Mouse (Mus musculus) mouse trophoblast stem cell (cell line): Measurements from ENCODE around the gene Slc30a6.

Experiments used
- in situ Hi-C, 2 experiments: fragments of 300-500 bp; cut with MseI, MboI; formaldehyde crosslinking; loops; 2 replicates in 1 of 2; 3 replicates in 1 of 2; pipeline ENCODE4 v1.15.1; 2025

Slc30a6 gene

GRCm38 (mm10) chr17:74395383-74396065 is at the start of gene Slc30a6:
Slc30a6 (plus strand) TSS chr17:74395608.
- in situ Hi-C loops: no loop called here

- in situ Hi-C loops: no loop called here
Measured at GRCm38 (mm10) chr17:74363592-74363991, 31.8 kb upstream of the Slc30a6 start.

GRCm38 (mm10) chr17:74376916-74377315 is 18.5 kb upstream of the Slc30a6 start:
- in situ Hi-C loops: no loop called here

GRCm38 (mm10) chr17:74386657-74387056 is 8.8 kb upstream of the Slc30a6 start:
- in situ Hi-C loops: no loop called here

- in situ Hi-C loops: no loop called here
Measured at GRCm38 (mm10) chr17:74389847-74390246, 5.6 kb upstream of the Slc30a6 start.

DNA sequence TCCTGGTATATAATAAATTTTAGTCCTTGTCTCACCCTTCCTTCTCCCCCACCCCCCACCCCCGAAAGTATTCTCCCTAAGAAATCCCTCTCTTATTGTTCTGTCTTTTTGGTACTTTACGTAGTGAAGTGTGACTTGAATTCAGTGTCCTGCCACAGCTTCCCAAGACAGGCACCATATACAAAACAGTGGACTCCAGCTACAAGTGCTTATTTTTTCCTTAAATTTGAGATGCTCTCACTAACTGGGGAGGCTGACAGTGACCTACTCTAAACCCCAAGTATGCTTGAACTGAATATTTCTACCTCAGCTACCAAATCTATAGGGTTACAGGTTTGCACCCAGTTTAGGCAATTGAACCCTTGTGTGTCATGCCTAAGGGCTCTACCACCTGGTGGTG is 1.0 kb upstream of the Slc30a6 start:
- in situ Hi-C loops: no loop called here

GRCm38 (mm10) chr17:74394855-74395254 is 553 bp upstream of the Slc30a6 start:
- in situ Hi-C loops: no loop called here

- in situ Hi-C loops: no loop called here
Measured at GRCm38 (mm10) chr17:74396766-74397165, 1.4 kb downstream of the Slc30a6 start.

- in situ Hi-C loops: no loop called here
Measured at GRCm38 (mm10) chr17:74397173-74397572, 1.8 kb downstream of the Slc30a6 start.

GRCm38 (mm10) chr17:74402486-74403222 is 7.2 kb downstream of the Slc30a6 start:
- in situ Hi-C loops: no loop called here

DNA sequence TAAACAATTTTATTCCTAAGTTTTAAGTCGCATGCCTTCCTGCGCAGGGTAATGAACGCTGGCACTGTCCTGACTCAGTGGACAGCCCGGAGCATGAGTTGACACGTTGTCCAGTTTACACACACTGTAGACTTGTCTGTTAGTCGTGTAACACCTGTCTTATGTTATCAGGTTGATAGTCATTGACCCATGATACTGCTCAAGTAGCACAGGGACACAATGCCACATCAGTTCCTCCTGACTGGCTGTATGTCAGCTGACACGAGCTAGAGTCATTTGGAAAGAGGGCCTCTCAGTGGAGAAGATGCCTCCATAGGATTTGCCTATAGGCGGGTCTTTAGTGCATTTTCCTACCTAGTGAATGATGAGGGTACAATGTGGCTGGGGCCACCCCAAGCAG is 11.1 kb downstream of the Slc30a6 start:
- in situ Hi-C loops: no loop called here

DNA sequence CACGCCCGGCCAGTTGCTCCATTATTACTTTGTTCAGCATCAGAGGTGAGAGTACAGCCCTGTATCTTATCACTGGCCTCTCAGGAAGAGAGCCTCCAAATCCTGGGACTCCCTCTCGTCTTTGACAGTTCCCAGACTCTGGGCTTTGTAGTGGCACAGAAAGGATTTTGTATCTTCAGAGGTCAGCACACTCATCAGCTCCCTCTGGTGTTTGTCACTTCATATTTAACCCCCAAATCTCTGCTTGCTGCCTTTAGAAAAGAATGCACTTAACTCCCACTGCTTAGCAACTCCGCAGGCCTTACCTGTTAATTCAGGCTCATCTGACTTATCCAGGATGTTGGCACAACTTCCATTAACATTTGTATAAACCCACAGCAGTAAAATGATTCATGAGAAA is 14.3 kb downstream of the Slc30a6 start:
- in situ Hi-C loops: no loop called here

DNA sequence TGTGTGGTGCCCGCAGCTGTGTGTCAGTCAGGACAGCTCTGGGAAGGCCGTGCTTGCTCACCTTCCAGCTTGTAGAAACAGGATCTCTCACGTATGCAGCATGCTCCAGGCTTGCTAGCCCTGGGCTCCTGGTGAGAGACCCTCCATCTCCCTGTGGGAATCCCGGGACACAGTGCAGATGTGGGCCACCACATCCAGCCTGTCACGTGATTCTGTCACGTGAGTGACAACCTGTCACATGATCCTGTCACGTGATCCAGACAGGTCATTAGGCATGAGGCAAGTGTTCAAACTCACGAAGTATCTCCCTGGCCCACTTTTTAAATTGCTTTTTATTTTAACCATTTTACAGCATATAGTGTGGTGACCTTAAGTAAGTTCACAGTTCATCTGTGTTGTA is 17.9 kb downstream of the Slc30a6 start:
- in situ Hi-C loops: no loop called here

- in situ Hi-C loops: no loop called here
Measured at GRCm38 (mm10) chr17:74414671-74415070, 19.3 kb downstream of the Slc30a6 start.

GRCm38 (mm10) chr17:74416841-74417360 is 21.5 kb downstream of the Slc30a6 start:
- in situ Hi-C loops: no loop called here

GRCm38 (mm10) chr17:74418171-74418570 is 22.8 kb downstream of the Slc30a6 start:
- in situ Hi-C loops: no loop called here

DNA sequence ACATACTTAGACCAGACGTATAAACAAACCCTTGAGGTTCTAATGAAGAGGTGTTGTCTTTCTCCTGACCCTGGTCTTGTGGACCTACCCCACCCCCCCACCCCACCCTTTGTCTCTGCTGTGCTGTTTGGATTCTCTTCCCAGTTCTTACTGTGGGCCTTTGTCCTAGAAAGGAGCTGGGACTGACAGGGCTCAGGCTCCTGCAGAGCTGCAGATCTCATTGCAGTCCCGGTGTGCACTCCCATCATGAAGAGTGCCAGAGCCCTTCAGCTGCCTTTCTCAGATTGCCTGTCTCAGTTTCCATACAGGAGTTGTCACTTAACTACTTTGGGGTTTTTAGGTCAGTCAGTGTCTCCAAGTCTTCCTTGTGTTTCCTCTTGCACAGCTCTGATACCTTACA is 25.2 kb downstream of the Slc30a6 start:
- in situ Hi-C loops: no loop called here

DNA sequence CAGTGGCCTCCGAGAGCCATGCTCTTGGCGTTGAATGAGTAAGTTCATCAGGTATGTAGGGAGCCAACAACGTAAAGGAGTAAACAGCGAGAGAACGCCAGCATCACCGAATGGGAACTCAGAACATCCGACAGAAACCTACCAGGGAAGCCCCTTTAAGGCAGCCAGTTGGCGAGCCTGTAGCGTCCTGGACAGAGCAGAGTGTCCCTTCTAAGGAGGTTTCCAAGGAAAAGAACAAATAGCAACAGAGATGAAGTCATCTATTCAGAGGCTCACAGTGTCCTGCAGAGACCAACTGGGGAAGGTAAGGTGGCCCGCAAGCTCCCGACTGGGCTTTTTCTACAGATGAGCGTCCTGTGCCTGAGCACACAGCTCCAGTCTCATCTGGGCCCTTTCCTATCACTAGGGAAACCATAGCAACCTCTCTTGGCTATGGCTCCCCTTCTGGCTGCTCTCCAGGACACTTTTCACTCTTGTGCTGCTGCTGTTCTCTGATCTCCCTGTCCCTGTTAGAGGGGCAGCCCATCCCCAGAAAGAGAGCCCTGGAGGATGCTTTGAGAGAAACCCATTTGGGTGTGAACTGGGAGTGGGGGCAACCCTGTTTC is 29.1 kb downstream of the Slc30a6 start:
- in situ Hi-C loops: no loop called here

DNA sequence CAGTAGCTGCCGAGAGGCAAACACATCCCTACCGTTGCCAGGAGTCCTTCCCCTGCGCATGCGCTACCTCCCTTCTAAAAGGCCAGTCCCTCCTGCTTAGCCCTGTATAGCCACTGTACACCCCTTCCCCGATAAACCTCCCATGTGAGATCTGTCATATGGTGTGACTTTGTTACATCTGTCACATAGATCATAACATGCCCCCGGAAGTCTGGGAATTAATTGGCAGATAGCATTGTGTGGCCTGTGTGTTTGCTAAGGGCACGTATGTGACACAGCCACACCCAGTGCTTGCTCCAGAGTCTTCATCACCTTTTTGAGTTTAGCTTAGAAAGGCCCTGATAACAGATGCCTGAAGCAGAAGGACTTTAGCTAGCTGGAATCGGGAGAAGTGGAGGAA is 34.7 kb downstream of the Slc30a6 start:
- in situ Hi-C loops: no loop called here

DNA sequence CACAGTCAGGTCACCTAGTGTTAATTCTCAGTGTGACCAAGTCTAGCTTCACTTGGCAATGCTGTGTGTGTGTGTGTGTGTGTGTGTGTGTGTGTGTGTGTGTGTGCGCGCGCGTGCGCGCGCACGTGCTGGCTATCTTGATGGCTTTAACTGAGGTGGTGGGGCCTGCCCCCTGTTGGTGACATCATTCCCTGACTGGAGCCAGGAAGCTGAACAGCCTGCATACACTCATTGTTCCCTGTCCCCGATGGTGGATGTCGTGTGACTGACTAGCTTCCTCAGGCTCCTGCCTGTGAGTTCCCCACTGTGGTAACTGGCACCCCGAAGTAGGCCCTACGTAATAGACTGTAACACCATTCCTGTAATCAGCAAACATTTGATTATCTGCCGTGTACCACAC is 36.1 kb downstream of the Slc30a6 start:
- in situ Hi-C loops: no loop called here

DNA sequence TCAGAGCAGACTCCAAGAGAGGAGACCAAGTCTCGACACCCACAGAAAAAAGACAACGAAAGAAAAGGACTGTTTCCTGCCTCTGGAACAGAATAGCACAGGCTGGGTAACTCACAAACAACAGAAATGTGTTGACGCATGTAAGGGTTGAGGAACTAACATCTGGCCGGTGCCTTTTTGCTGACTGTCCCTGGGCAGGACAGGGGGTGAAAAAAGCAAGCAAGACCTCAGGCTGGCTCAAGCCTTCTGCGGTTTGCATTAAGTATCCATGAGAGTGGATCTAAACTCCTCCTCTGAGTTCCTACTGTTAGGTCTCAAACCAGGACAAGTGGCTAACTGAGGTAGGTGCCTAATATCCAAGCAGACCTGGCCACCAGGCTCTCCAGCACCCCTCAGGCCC is 37.2 kb downstream of the Slc30a6 start:
- in situ Hi-C loops: no loop called here

DNA sequence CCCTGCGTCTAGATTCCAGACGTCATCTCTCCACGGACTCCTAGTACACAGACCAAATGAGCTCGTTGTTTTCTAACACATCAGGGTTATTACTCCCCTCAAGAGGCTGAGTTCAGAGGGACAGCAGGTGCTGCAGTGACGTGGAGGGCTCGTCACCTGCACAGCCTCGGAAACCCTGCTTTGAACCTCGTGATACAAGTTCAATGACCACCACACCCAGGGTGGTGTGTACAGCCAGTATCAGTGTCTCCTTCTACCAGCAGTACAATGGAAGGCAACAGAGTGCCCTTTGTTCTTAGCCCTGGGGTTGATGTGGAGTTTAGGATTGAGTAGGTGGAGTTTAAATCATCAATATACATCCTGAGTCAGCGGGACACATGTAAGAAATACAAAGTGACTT is 42.4 kb downstream of the Slc30a6 start:
- in situ Hi-C loops: no loop called here

DNA sequence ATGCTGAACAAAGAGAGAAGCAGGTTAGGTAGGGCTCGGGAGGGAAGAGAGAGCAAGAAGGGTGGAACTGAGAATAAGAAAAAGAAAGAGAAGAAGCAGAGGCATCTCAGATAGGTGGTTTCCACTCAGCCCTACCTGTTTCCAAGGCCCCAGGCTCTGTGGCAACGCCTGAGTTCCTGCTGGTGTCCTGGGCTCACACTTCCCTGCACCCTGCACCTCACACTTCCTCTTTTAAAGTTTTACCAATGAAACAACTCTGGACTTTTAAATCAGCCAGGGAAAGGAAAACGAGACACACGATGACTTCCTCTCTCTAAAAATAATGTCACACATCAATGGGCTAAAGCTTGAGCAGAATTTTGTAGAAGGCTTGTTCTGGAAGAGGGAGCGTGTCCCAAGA is 45.1 kb downstream of the Slc30a6 start:
- in situ Hi-C loops: no loop called here
